ENCODE assay signal across 7 mouse cellular contexts in genomic region chr11:75173095-75173798, GRCm38 (mm10). TPM values are rescaled to one million over a fixed set of nuclear protein-coding genes. Genes with fewer than 3 reads are reported as not detected.
A peak's percentile ranks its signal among the peaks of the same experiment; 100 is the strongest.
DNase-seq lines count a peak whose midpoint lies in the region; ATAC-seq lines count a peak whose summit lies in the region.

No protein-coding gene starts in this region.

- peak; percentile 70 for ATAC-seq in midbrain, embryonic 12.5 days (ENCODE audit: low FRiP score, low read depth)

- H3K9me3 ChIP-seq in limb, embryonic 10.5 days (replicated peaks), result no peaks in the 10 kb centered on the region
- no peaks in the 10 kb centered on the region for H3K9me3 ChIP-seq in midbrain, embryonic 12.5 days

- intact Hi-C loops in gastrocnemius, postnatal 36 days (cut with DNase I), result no loop called here

- under 1% methylated on average over 71 of the region's 71 CpGs for WGBS in limb, embryonic 10.5 days
- WGBS in midbrain, embryonic 12.5 days, result 1% methylated on average over 71 of the region's 71 CpGs

- H3K27me3 ChIP-seq in limb, embryonic 10.5 days (ENCODE audit: low read depth, poor library complexity, severe bottlenecking), result peaks cover 60% of the 10 kb centered on the region
- peaks cover 69% of the 10 kb centered on the region for H3K27me3 ChIP-seq in midbrain, embryonic 12.5 days

- H3K36me3 ChIP-seq in limb, embryonic 10.5 days, result peaks cover 23% of the 10 kb centered on the region
- peaks cover 15% of the 10 kb centered on the region for H3K36me3 ChIP-seq in midbrain, embryonic 12.5 days

- peaks cover 66% of the 10 kb centered on the region for H3K4me1 ChIP-seq in limb, embryonic 10.5 days
- peaks cover 62% of the 10 kb centered on the region for H3K4me1 ChIP-seq in midbrain, embryonic 12.5 days

- H3K4me3 ChIP-seq in limb, embryonic 10.5 days, result peak overlapping the region; percentile 57
- H3K4me3 ChIP-seq in midbrain, embryonic 12.5 days, result peak overlapping the region; percentile 68

- peak overlapping the region; percentile 57 for H3K9ac ChIP-seq in midbrain, embryonic 12.5 days (replicated peaks)

- peak overlapping the region; percentile 42; the same call in 1 of the 2 replicates for H3K27ac ChIP-seq in limb, embryonic 10.5 days
- H3K27ac ChIP-seq in midbrain, embryonic 12.5 days (replicated peaks), result peak overlapping the region; percentile 60

- DNase-seq in adrenal gland, adult 18-20 months (ENCODE audit: low spot score in 2 of 2), result peak; percentile 89 to 94
- peak; percentile 88 for DNase-seq in embryo, embryonic 10 days (ENCODE audit: low spot score)
- peak; percentile 61 to 65 for DNase-seq in gastrocnemius, postnatal 36 days
- DNase-seq in kidney, adult 11 months, result peak; percentile 73
- peak; percentile 94 for DNase-seq in limb, embryonic 10.5 days (ENCODE audit: low spot score)
- DNase-seq in spleen, adult 12 weeks (ENCODE audit: low spot score), result peak; percentile 69

- H3K4me2 ChIP-seq in midbrain, embryonic 12.5 days (replicated peaks), result peak overlapping the region; percentile 73

RNA-seq across cellular contexts. Expression of gene Hic1, which starts 3.9 kb away (rescaled TPM):
- total RNA-seq in adrenal gland, adult 18-20 months (2021), result 10 to 100 TPM in 1 of 2 experiments, 1 to 10 TPM in 1; 5.4 to 13.1 TPM
- total RNA-seq in gastrocnemius, postnatal 36 days (2021), result 1 to 10 TPM; 5.1 to 7.2 TPM
- 0.99 and 3.5 TPM in 2 replicates for polyA plus RNA-seq in limb, embryonic 10.5 days (2016; fragmentation: Nextera tagmentation; extraction: Ambion mirVana)
- polyA plus RNA-seq in midbrain, embryonic 12.5 days (2016; fragmentation: Nextera tagmentation; extraction: Ambion mirVana), result 3.7 and 4.8 TPM in 2 replicates

RNA-seq across cellular contexts. Expression of gene Ovca2, which starts 5.4 kb away (rescaled TPM):
- total RNA-seq in adrenal gland, adult 18-20 months (2021), result 10 to 100 TPM; 15.9 to 19.8 TPM
- total RNA-seq in gastrocnemius, postnatal 36 days (2021), result 1 to 10 TPM; 2.4 to 3.0 TPM
- 38.0 and 39.9 TPM in 2 replicates for polyA plus RNA-seq in limb, embryonic 10.5 days (2016; fragmentation: Nextera tagmentation; extraction: Ambion mirVana)
- 23.2 and 24.9 TPM in 2 replicates for polyA plus RNA-seq in midbrain, embryonic 12.5 days (2016; fragmentation: Nextera tagmentation; extraction: Ambion mirVana)

RNA-seq across cellular contexts. Expression of gene Dph1, which starts 17.8 kb away (rescaled TPM):
- 10 to 100 TPM; 23.4 to 34.5 TPM for total RNA-seq in adrenal gland, adult 18-20 months (2021)
- 1 to 10 TPM; 4.9 to 5.2 TPM for total RNA-seq in gastrocnemius, postnatal 36 days (2021)
- 32.7 and 35.3 TPM in 2 replicates for polyA plus RNA-seq in limb, embryonic 10.5 days (2016; fragmentation: Nextera tagmentation; extraction: Ambion mirVana)
- polyA plus RNA-seq in midbrain, embryonic 12.5 days (2016; fragmentation: Nextera tagmentation; extraction: Ambion mirVana), result 15.8 and 17.6 TPM in 2 replicates

RNA-seq across cellular contexts. Expression of gene Rtn4rl1, which starts 20.3 kb away (rescaled TPM):
- total RNA-seq in adrenal gland, adult 18-20 months (2021), result 10 to 100 TPM; 27.7 to 33.2 TPM
- total RNA-seq in gastrocnemius, postnatal 36 days (2021), result 1 to 10 TPM; 1.0 TPM
- 0.90 and 1.3 TPM in 2 replicates for polyA plus RNA-seq in limb, embryonic 10.5 days (2016; fragmentation: Nextera tagmentation; extraction: Ambion mirVana)
- polyA plus RNA-seq in midbrain, embryonic 12.5 days (2016; fragmentation: Nextera tagmentation; extraction: Ambion mirVana), result 9.3 and 10.2 TPM in 2 replicates

Comparison
In these comparisons a context has a peak if more than half of its experiments do, and no peak if none do; other contexts are left out.
1. Peak in every context shown above with its lines: DNase-seq, ATAC-seq, H3K4me3 ChIP-seq and H3K27ac ChIP-seq.
2. RNA of gene Ovca2, which starts 5.4 kb away (total RNA-seq): 15.9 to 19.8 TPM in adrenal gland, adult 18-20 months; 2.4 to 3.0 TPM in gastrocnemius, postnatal 36 days; every median in the first group is over 4 times any median in the second.